Mouse (Mus musculus) cerebellum, adult 2 months (tissue): Measurements from ENCODE around the gene Tpcn1. TPM values are rescaled to one million over a fixed set of nuclear protein-coding genes. Genes with fewer than 3 reads are reported as not detected.

Experiments
- DNase-seq, 2 experiments: peaks; one replicate each; pipeline ENCODE4 v3.0.0; 2021
- H3K27ac ChIP-seq: fragments of 200-500 bp; 2 replicates; pipeline ENCODE4 v1.5.1; 2012; ENCODE audit warnings: low read length, control low read depth, inconsistent platforms; ENCODE audit not compliant: insufficient read depth
- H3K27me3 ChIP-seq: fragments of 200-500 bp; 2 replicates; pipeline ENCODE4 v1.6.1; 2012; ENCODE audit warnings: inconsistent platforms, mild to moderate bottlenecking, low read length, moderate library complexity; ENCODE audit not compliant: control insufficient read depth, insufficient read depth
- H3K4me1 ChIP-seq: fragments of 200-500 bp; 2 replicates; pipeline ENCODE4 v1.6.1; 2011; ENCODE audit warnings: low read length; ENCODE audit not compliant: control insufficient read depth, insufficient read depth
- H3K4me3 ChIP-seq: fragments of 200-500 bp; replicated peaks from 2 replicates; pipeline ENCODE3; 2011; ENCODE audit warnings: mild to moderate bottlenecking, low read depth, low read length, control low read depth; ENCODE audit not compliant: insufficient read depth
- CTCF ChIP-seq: fragments of 200-500 bp; IDR thresholded peaks from 2 replicates; pipeline ENCODE4 v1.5.1; 2011; ENCODE audit warnings: low read depth, mild to moderate bottlenecking, control low read depth, low read length, moderate library complexity, borderline replicate concordance; ENCODE audit not compliant: insufficient read depth
- POLR2A ChIP-seq: fragments of 200-500 bp; IDR thresholded peaks from 2 replicates; pipeline ENCODE4 v1.6.1; 2011; ENCODE audit warnings: low read length, control low read depth, borderline replicate concordance; ENCODE audit not compliant: insufficient read depth
- WGBS: fragments of 180-500 bp; shearing (Covaris S2); methylation state at CpG from one replicate; pipeline ENCODE4 v1.1.7; 2018; 5-methylcytosine and 5-hydroxymethylcytosine counted together
- polyA plus RNA-seq: library from polyadenylated mRNA; depleted of rRNA; stranded (reverse); fragments of >200 nt; gene quantifications from 2 replicates; pipeline ENCODE4 v1.2.3, GENCODE M21; 2012

The Tpcn1 gene
- polyA plus RNA-seq, 1 experiment = 47.3 TPM

DNA sequence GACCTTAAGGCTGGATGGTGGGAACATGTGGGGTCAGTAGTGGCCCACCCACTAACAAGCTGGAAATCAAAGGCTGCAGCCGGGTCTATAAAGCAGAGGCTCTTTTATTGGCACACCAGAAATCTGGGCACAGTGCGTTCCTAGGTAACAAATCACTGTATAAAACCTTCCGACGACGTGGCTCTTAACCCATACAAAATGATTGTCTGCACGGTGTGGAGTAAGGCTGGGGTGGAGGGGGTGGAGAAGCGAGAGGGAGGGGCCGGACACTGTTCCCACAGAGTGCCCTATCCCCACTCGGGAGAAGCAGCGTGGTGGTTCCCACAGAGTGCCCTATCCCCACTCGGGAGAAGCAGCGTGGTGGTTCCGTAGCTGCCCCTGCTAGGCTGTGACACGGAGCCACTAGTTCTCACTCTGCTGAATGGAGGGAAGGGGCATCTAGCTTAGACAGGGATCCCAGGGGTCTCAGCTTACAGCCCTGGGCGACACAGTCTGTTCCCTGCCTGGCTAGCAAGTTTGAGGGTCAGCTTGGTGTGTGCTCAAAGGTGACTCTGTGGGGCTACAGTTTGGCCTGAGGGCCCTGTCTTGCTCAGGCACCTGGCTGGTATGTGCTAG, 54.3 kb downstream of the Tpcn1 start:
- H3K27ac ChIP-seq = no peak overlapping the region
- DNase-seq = no peak
- 59% methylated on average over 15 of the region's 15 CpGs for WGBS
- TF ChIP-seq CTCF (no peak), POLR2A (no peak)
- no peaks in the 10 kb centered on the region for H3K27me3 ChIP-seq
- H3K4me1 ChIP-seq = peaks cover 14% of the 10 kb centered on the region
- no peak overlapping the region for H3K4me3 ChIP-seq

DNA sequence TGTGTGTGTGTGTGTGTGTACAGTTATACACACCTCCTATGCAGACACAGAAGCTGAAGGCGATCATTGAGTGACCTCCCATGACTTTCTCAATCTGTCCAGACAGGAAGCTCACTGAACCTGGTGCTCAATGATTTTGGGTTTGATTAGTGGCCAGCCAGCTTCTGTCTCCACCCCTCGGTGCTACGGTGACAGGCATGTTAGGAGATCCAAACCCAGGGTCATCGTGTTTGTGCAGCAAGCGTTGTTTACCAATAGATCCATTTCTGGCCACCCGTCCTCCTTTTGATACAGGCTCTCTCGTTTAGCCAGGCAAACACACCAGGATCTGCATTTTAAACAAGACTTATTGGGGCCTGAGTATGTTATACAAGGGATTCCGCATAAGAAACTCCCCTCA, 56.8 kb downstream of the Tpcn1 start:
- no peaks in the 10 kb centered on the region for H3K27me3 ChIP-seq
- 79% methylated on average over 8 of the region's 8 CpGs for WGBS
- no peak for TF ChIP-seq CTCF
- no peak for TF ChIP-seq POLR2A
- no peak for DNase-seq
- H3K27ac ChIP-seq = no peak overlapping the region
- no peak overlapping the region for H3K4me3 ChIP-seq
- H3K4me1 ChIP-seq = peaks cover 12% of the 10 kb centered on the region

DNA sequence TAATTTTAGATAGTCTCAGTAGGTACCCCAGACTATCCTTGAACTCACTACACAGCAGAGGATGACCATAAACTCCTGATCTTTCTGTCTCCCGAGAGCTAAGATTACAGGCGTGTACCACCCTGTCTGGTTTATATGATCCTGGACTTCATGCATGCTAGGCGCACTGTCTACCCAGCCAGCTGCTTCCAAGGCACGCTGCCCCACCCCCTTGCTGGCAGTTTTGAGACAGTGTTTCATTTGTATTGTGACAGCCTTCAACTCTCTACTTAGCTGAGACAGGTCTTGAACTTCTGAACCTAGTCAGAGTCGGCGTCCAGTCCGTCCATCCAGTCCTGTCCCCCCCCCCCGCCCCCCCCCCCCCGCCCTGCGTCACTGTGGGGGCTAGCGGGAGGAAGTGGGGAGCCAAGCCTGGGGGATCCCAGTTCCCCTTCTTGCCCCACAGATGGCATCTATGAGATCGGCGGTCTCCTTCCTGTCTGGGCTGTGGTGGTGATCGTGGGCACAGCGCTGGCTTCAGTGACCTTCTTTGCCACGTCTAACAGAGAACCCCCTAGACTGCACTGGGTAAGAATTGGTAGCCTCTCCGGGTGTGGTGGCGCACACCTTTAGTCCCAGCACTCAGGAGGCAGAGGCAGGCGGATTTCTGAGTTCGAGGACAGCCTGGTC, 61.0 kb downstream of the Tpcn1 start:
- Histone ChIP-seq H3K27ac (no peak overlapping the region), H3K27me3 (no peaks in the 10 kb centered on the region), H3K4me1 (no peaks in the 10 kb centered on the region), H3K4me3 (no peak overlapping the region)
- 79% methylated on average over 16 of the region's 20 CpGs for WGBS
- no peak for DNase-seq
- TF ChIP-seq POLR2A = no peak
- TF ChIP-seq CTCF = no peak

DNA sequence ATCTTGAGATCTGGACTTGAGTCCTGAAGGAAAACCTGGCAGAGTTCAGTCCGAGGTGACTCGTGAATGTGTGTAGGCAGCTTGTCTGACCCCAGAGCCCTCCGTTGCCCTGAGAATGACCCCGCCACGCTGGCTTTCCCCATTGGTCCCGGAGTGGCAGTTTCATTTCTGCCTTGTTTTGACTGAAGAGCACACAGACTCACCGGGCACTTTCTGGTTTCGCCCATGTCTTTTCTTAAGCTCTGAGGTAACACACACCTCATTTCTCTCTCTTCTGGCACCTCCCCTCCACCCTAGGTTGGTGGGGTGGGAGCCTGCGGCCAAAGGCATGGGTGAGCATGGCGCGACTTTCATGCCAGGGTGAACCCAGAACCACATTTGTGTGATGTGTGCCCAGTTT, 62.2 kb downstream of the Tpcn1 start:
- WGBS = 85% methylated on average over 11 of the region's 11 CpGs
- no peak overlapping the region for H3K27ac ChIP-seq
- no peak overlapping the region for H3K4me3 ChIP-seq
- H3K4me1 ChIP-seq = no peaks in the 10 kb centered on the region
- H3K27me3 ChIP-seq = no peaks in the 10 kb centered on the region
- no peak for DNase-seq
- TF ChIP-seq POLR2A = no peak
- no peak for TF ChIP-seq CTCF

DNA sequence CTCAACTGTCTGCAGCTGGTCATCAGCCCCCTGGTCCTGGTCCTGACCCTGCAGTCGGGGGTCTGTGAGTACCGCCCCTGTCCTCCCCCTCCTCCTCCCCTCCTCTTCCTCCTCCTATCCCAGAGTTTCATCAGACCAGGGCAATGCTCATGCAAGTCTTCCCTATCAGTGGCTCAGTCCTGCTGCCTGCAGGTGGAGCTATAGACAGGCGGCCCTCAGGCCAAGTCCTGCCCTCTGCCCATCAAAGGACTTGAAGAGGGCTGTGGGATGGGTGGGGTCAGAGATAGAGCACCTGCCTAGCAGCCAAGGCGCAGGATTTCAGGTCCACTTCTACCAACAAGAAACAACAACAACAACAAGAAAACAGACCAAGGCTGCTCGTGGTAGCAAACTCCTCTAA, 62.7 kb downstream of the Tpcn1 start:
- Histone ChIP-seq H3K27me3 (no peaks in the 10 kb centered on the region), H3K4me1 (no peaks in the 10 kb centered on the region), H3K4me3 (no peak overlapping the region), H3K27ac (no peak overlapping the region)
- 47% methylated on average over 5 of the region's 5 CpGs for WGBS
- TF ChIP-seq CTCF (peak; percentile 57; the same call in 1 of the 2 replicates), POLR2A (no peak)
- no peak for DNase-seq

DNA sequence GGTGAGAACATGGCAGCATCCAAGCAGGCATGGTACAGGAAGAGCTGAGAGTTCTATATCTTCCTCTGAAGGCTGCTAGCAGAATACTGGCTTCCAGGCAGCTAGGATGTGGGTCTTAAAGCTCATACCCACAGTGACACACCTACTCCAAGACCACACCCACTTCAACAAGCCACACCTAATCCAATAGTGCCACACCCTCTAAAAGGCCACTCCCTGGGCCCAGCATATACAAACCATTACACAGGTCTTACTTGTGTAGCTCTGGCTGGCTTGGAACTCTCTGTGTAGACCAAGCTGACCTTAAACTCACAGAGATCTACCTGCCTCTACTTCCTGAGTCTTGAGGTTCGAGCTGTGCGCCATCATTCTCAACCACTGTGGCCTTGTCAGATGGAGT, 63.7 kb downstream of the Tpcn1 start:
- Histone ChIP-seq H3K4me1 (no peaks in the 10 kb centered on the region), H3K27me3 (no peaks in the 10 kb centered on the region), H3K4me3 (no peak overlapping the region), H3K27ac (no peak overlapping the region)
- 91% methylated on average over 2 of the region's 2 CpGs for WGBS
- DNase-seq = no peak
- TF ChIP-seq POLR2A = no peak

DNA sequence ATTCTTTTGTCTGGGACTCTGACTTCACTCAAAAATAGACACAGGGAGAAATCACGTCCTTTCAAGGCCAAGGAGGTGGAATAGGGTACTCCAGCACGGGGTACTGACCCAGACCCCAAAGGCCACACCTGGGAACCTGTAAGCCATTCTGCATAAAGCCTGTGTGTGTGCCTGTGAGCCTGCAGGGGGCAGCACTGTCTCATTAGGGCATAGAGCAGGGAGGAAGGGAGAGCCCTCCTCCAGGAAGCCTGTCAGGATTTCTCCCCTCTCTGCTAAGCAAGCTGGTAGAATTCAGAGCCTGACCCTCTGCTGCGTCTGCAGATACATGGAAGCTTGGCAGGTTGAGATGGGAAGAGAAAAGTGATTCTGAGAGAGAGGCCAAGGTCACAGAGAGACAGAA, 65.8 kb downstream of the Tpcn1 start:
- WGBS = 90% methylated on average over 3 of the region's 3 CpGs
- TF ChIP-seq POLR2A = no peak
- peak; percentile 55; the same call in 1 of the 2 replicates for TF ChIP-seq CTCF
- Histone ChIP-seq H3K27ac (no peak overlapping the region), H3K27me3 (no peaks in the 10 kb centered on the region), H3K4me1 (no peaks in the 10 kb centered on the region), H3K4me3 (no peak overlapping the region)
- no peak for DNase-seq

DNA sequence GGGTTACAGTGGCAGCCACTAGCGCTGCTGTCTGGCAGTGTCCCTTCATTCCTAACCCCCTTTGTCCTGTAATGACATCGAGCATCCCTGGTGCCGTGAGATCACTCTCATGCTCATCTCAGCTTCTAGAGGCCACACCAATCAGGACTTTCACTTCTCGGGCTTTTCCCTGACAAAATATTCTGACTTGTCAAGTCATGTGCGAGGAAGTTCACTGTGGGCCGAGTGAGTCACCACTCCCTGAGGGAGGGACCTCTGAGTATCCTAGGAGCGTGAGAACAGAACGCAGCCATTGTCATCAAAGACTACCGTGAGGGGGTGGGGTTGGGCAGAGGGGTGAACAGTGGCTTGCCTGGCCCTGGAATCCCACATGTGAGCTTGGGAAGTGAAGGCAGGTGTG, 70.9 kb downstream of the Tpcn1 start:
- H3K27me3 ChIP-seq = no peaks in the 10 kb centered on the region
- no peak for DNase-seq
- no peak for TF ChIP-seq CTCF
- TF ChIP-seq POLR2A = no peak
- 60% methylated on average over 9 of the region's 9 CpGs for WGBS
- no peak overlapping the region for H3K27ac ChIP-seq
- no peaks in the 10 kb centered on the region for H3K4me1 ChIP-seq
- H3K4me3 ChIP-seq = no peak overlapping the region
